Mouse (Mus musculus) bone marrow macrophage, adult 2 months (primary cell): ENCODE results near the gene Ostm1.

Experiments used
- CTCF ChIP-seq: IDR thresholded peaks from 2 replicates; pipeline ENCODE4 v1.5.1; 2012; ENCODE audit warnings: low read depth, mild to moderate bottlenecking, low read length, moderate library complexity
- POLR2A ChIP-seq: IDR thresholded peaks from 2 replicates; pipeline ENCODE4 v1.6.1; 2012; ENCODE audit warnings: mild to moderate bottlenecking, low read depth, low read length, borderline replicate concordance

DNA sequence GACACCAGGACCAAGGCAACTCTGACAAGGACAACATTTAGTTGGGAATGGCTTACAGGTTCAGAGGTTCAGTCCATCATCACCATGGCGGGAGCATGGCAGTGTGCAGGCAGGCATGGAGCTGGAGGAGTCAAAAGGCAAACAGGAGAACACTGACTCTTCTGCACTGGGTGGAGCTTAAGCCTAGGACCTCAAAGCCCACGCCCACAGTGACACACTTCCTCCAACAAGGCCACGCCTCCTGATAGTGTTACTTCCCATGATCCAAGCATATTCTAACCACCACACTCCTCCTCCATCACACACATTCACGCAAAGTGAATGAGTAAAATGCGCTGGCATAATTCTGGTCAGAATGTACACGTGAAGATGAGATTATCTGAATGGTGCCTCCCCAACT lies 56.2 kb downstream of the Ostm1 start:
- TF ChIP-seq POLR2A (no peak), CTCF (no peak)
